Mouse (Mus musculus): ENCODE data around the gene Alcam.

Gene Alcam

DNA sequence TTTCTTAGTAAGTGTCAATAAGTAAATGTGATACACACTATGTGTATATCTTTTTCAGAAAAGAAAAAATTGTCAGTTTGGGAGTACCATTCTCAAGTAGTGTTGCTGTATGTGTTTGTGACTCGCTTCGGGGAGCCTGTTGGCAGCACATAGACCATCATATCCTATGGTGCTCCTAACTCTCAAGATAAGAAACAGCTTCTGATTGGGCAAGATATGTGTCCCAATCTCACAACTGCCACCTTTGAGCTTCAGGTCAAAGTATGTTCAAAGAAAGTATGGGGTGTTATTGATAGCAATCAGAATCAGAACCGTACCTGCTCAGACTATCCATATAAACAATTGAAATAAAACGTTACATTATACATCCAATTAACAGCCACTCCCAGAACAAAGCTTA is 202.9 kb downstream of the Alcam start:
- no peak for DNase-seq (ENCODE audit: low spot score)

DNA sequence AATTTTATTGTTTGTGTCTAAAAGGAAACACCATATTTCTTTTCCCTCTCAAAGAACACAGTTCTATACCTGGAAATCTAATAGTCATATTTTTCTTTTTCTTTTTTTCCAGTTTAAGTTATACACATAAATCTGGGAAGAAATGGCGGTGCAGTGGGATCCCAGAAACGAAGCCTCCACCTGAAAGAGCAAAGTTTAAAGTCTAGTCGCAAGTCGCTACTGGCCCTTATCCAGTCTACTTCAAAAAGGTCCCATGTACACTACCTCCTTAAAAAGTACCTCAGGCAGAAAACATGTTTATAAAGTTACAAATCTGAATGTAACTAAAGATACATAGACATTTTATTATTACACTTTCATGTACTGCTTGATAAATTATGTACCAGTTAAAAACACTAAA is 203.7 kb downstream of the Alcam start:
- no peak for DNase-seq (ENCODE audit: low spot score)

DNA sequence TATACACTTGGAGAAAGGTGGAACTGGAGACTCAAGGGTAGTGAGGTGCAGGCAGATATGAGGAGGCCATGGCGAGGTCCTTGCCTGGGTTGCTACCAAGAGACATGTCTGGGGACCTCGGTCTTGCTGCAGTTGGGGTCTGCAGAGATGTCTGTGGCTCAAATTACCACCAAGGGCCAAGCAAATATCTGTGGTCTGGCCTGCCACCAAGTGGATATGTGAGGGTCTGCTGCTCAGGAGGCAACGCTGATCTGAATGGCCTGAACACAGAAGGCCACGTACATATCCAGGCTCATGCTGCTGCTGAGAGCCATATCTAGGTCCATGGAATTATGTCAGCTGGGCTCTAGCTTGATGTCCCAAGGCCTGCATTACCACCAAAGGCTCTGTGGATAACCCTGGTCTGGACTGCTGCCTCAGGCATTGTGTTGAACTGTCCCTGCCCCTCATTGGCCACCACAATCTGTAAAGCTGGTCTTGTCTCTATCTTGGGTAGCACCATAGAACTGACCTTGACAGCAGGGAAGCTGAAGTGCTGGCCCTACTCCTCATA is 210.4 kb downstream of the Alcam start:
- no peak for DNase-seq (ENCODE audit: low spot score)

- no peak for DNase-seq (ENCODE audit: low spot score)
These were observed 211.7 kb downstream of the Alcam start for GRCm38 (mm10) chr16:52242144-52242543.

GRCm38 (mm10) chr16:52229930-52230329 is 223.9 kb downstream of the Alcam start:
- no peak for DNase-seq (ENCODE audit: low spot score)

DNA sequence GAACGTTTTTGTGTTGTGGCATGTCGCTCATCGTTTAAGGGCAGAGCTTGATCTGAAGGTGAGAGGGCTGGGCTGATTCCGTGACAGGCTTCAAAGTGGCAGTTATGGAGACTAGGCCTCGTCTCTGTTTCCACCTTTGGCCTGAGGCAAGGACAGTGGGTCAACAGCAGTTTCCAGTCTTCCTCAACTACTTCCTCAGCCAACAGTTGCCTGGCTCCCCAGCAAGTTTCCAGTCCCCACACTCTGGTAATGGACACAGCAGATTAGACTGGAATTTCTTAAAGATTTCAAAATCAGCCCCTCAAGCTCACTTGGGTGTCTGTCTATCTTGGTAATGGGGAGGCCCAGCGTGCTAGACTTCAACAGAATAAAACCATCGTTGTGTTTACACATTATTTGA is 224.4 kb downstream of the Alcam start:
- DNase-seq (ENCODE audit: low spot score) = no peak

DNA sequence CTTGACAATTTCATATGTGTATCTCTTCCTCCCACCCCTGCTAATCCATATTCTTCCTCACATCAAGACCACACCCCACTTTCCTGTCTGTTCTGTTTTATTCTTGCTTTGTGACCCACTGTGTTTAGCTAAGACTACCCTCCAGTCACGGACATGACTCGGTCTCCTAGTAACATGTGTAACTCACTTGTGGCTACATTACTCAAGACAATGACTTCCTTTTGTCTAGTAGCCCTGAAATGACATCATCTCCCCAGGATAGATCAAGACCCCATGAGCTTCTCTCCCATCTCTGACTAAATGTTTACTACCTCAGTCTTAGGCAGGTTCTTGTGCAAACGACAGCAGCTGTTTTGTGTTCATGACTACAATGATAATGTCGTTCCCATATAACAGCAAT is 231.0 kb downstream of the Alcam start:
- no peak for DNase-seq (ENCODE audit: low spot score)

GRCm38 (mm10) chr16:52219069-52219468 is 234.8 kb downstream of the Alcam start:
- no peak for DNase-seq (ENCODE audit: low spot score)

DNA sequence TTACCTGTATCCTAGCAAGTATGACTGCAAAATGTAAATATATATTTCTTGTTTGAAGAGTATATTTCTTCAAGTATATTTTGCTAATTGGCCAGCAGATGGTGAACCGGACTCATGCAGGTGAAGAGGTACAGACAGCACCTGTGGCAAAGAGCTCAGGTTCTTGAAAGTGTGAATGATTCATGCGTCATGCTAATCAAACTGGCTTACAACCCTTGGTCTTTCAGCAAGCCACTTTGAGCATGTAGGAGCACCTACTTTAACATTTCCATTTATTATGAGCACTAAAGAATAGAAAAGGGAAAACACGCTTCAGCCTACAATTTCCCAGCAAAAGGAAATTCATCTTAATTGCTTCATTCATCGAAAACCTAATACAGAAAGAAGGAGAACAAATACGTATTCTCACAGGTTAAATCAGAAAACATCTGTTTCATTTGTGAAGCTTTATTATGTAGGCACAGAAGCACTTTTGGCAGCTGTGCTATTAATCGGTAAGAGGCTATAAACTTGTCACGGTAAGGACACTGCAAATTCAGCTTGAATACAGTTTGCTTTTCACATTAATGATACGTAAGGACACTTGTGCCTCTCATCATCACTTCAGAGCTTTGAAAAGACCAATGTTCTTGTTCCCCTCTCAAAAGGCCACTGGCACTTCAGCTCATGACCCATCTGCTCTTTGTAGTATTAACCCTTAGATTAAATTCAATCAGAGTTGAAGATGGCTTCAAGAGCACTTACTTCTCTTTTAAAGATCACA is 242.8 kb downstream of the Alcam start:
- DNase-seq (ENCODE audit: low spot score) = no peak

- no peak for DNase-seq (ENCODE audit: low spot score)
These were observed 253.8 kb downstream of the Alcam start for GRCm38 (mm10) chr16:52200107-52200506.

All from MN1 (cell line).